ENCODE assay signal across 9 mouse cellular contexts in genomic region chr3:87770280-87770679, GRCm38 (mm10). TPM values are rescaled to one million over a fixed set of nuclear protein-coding genes. Genes with fewer than 3 reads are reported as not detected.
DNase-seq lines count a peak whose midpoint lies in the region; ATAC-seq and TF ChIP-seq lines count a peak whose summit lies in the region.
"Had no signal": no experiment of that assay in that cellular context is flagged by ENCODE, and none has a peak within 500 bp of the region (broad histone marks: within the 10 kb centered on the region; RNA-seq: fewer than 3 reads in every experiment).

No protein-coding gene starts in this region.

- peaks cover 22% of the 10 kb centered on the region for H3K4me1 ChIP-seq in heart, embryonic 12.5 days (replicated peaks)
- H3K4me1 ChIP-seq in testis, adult 2 months (ENCODE audit: control insufficient read depth, insufficient read depth, low read length) = peaks cover 4% of the 10 kb centered on the region

- no peak overlapping the region for H3K4me3 ChIP-seq in heart, embryonic 12.5 days
- no peak overlapping the region for H3K4me3 ChIP-seq in testis, adult 2 months (ENCODE audit: control insufficient read depth, low read depth, low read length)

- peak; percentile 31; the same call in 1 of the 2 replicates for TF ChIP-seq CTCF in testis, adult 2 months (IDR thresholded peaks at IDR 0.05; ENCODE audit: control insufficient read depth, insufficient read depth, insufficient replicate concordance, low read depth, low read length)

- no peak for TF ChIP-seq POLR2A in testis, adult 2 months (IDR thresholded peaks at IDR 0.05; ENCODE audit: control insufficient read depth, low read depth, low read length)

- H3K4me2 ChIP-seq in heart, embryonic 12.5 days = no peak overlapping the region

- DNase-seq in heart, adult 8-10 months (ENCODE audit: low spot score) = peak; percentile 68
- DNase-seq in testis, postnatal 10 days (ENCODE audit: low spot score) = no peak
- DNase-seq in cerebellum, adult 9-10 months = peak; percentile 57
- DNase-seq in kidney, postnatal 4 days = peak; percentile 66 to 76
- peak; percentile 88 for DNase-seq in retina, embryonic 14.5 days (ENCODE audit: low spot score)
- no peak for DNase-seq in right cerebral cortex, postnatal 25 days

- no peak for ATAC-seq in heart, embryonic 12.5 days (ENCODE audit: insufficient number of reproducible peaks, low FRiP score)

- no peak overlapping the region for H3K27ac ChIP-seq in heart, embryonic 12.5 days (ENCODE audit: poor library complexity, severe bottlenecking)
- H3K27ac ChIP-seq in testis, adult 2 months (ENCODE audit: control insufficient read depth, insufficient read depth, low read depth, low read length) = no peak overlapping the region

- WGBS in heart, embryonic 12.5 days = 2% methylated on average over 4 of the region's 4 CpGs

- H3K9ac ChIP-seq in heart, embryonic 12.5 days = no peak overlapping the region

- H3K27me3 ChIP-seq in heart, embryonic 12.5 days (replicated peaks) = peaks cover 72% of the 10 kb centered on the region
- H3K27me3 ChIP-seq in testis, adult 2 months (ENCODE audit: control insufficient read depth, insufficient read depth, low read length) = no peaks in the 10 kb centered on the region

- no peaks in the 10 kb centered on the region for H3K9me3 ChIP-seq in heart, embryonic 12.5 days (replicated peaks)

- H3K36me3 ChIP-seq in heart, embryonic 12.5 days = no peaks in the 10 kb centered on the region
- no peaks in the 10 kb centered on the region for H3K36me3 ChIP-seq in testis, adult 2 months (ENCODE audit: control insufficient read depth, insufficient read depth, low read length)

RNA-seq across cellular contexts. Expression of gene Lrrc71, which starts 21.9 kb away (rescaled TPM):
- total RNA-seq in heart, adult 8-10 months (2022) = under 1 TPM in 3 of 4 experiments, not detected in 1; 0.09 to 0.31 (median 0.13) TPM
- polyA plus RNA-seq in heart, embryonic 12.5 days (2016; fragmentation: Nextera tagmentation; extraction: Ambion mirVana) = 0.30 and 0.46 TPM in 2 replicates
- polyA plus RNA-seq in testis, adult 2 months (2012; rRNA removed) = 135 and 136 TPM in 2 replicates

RNA-seq across cellular contexts. Expression of gene Ntrk1, which starts 24.7 kb away (rescaled TPM):
- total RNA-seq in heart, adult 8-10 months (2022) = under 1 TPM in 3 of 4 experiments, not detected in 1; 0.16 to 0.30 (median 0.19) TPM
- 0.26 and 0.30 TPM in 2 replicates for polyA plus RNA-seq in heart, embryonic 12.5 days (2016; fragmentation: Nextera tagmentation; extraction: Ambion mirVana)
- polyA plus RNA-seq in testis, adult 2 months (2012; rRNA removed) = 0.64 and 0.94 TPM in 2 replicates
- total RNA-seq: common myeloid progenitor, adult 5-6 weeks had no signal

RNA-seq across cellular contexts. Expression of gene Insrr, which starts 26.5 kb away (rescaled TPM):
- not detected for total RNA-seq in heart, adult 8-10 months (2022)
- polyA plus RNA-seq in heart, embryonic 12.5 days (2016; fragmentation: Nextera tagmentation; extraction: Ambion mirVana) = 0.21 TPM in 1 of 2 replicates, not detected in the other
- polyA plus RNA-seq in testis, adult 2 months (2012; rRNA removed) = 0.06 and 0.17 TPM in 2 replicates
- total RNA-seq: common myeloid progenitor, adult 5-6 weeks had no signal

RNA-seq across cellular contexts. Expression of gene Pear1, which starts 53.8 kb away (rescaled TPM):
- total RNA-seq in heart, adult 8-10 months (2022) = 10 to 100 TPM; 14.0 to 19.9 (median 15.4) TPM
- polyA plus RNA-seq in heart, embryonic 12.5 days (2016; fragmentation: Nextera tagmentation; extraction: Ambion mirVana) = 15.7 and 16.1 TPM in 2 replicates
- 4.1 and 4.3 TPM in 2 replicates for polyA plus RNA-seq in testis, adult 2 months (2012; rRNA removed)

Comparison
In these comparisons a context has a peak if more than half of its experiments do, and no peak if none do; other contexts are left out.
1. DNase-seq: peak in heart, adult 8-10 months (single experiment), cerebellum, adult 9-10 months (single experiment), kidney, postnatal 4 days (2 of 2) and retina, embryonic 14.5 days (single experiment); none in testis, postnatal 10 days (single experiment) and right cerebral cortex, postnatal 25 days (single experiment).
2. RNA of gene Lrrc71, which starts 21.9 kb away (polyA plus RNA-seq): 135 to 136 TPM in testis, adult 2 months; 0.30 to 0.46 TPM in heart, embryonic 12.5 days; every median in the first group is over 10 times any median in the second.